9 mouse cellular contexts compared by ENCODE assay signal in genomic region chr7:34925208-34925607, GRCm38 (mm10). TPM values are rescaled to one million over a fixed set of nuclear protein-coding genes. Genes with fewer than 3 reads are reported as not detected.
DNase-seq lines count a peak whose midpoint lies in the region; ATAC-seq lines count a peak whose summit lies in the region.
"Had no signal": no experiment of that assay in that cellular context is flagged by ENCODE, and none has a peak within 500 bp of the region (broad histone marks: within the 10 kb centered on the region; RNA-seq: fewer than 3 reads in every experiment).

No protein-coding gene starts in this region.

- DNase-seq in heart, postnatal 4 days = peak; percentile 54
- DNase-seq in heart, adult 9 months (ENCODE audit: low spot score in 2 of 2) = no peak
- peak; percentile 27 for DNase-seq in midbrain, embryonic 14.5 days
- peak; percentile 80 for DNase-seq in adrenal gland, postnatal 14 days
- peak; percentile 76 for DNase-seq in kidney, postnatal 10 days

- H3K9me3 ChIP-seq in midbrain, embryonic 14.5 days (ENCODE audit: control insufficient read depth, low read length) = no peaks in the 10 kb centered on the region
- no peaks in the 10 kb centered on the region for H3K9me3 ChIP-seq in midbrain, embryonic 16.5 days (replicated peaks; ENCODE audit: control insufficient read depth, low read length, poor library complexity, severe bottlenecking)
- H3K9me3 ChIP-seq: heart, embryonic 15.5 days had no signal

- no peaks in the 10 kb centered on the region for H3K27me3 ChIP-seq in midbrain, embryonic 14.5 days (ENCODE audit: control insufficient read depth, insufficient read depth, low read length)
- no peaks in the 10 kb centered on the region for H3K27me3 ChIP-seq in midbrain, embryonic 16.5 days (ENCODE audit: control insufficient read depth, insufficient read depth, low read depth, low read length)
- H3K27me3 ChIP-seq: heart, embryonic 15.5 days; megakaryocyte, embryonic 14.5 days had no signal

- H3K36me3 ChIP-seq in midbrain, embryonic 14.5 days (ENCODE audit: control insufficient read depth, insufficient read depth, low read length) = 0 out of 2 replicates have a peak, but pooled peaks cover 5% of the 10 kb centered on the region
- no peaks in the 10 kb centered on the region for H3K36me3 ChIP-seq in midbrain, embryonic 16.5 days (ENCODE audit: control insufficient read depth, insufficient read depth, low read length)

- H3K4me2 ChIP-seq in midbrain, embryonic 14.5 days (ENCODE audit: low read length) = no peak overlapping the region
- no peak overlapping the region for H3K4me2 ChIP-seq in midbrain, embryonic 16.5 days (ENCODE audit: low read length)
- H3K4me2 ChIP-seq: heart, embryonic 15.5 days had no signal

- H3K4me3 ChIP-seq in midbrain, embryonic 14.5 days (replicated peaks; ENCODE audit: low read depth, low read length) = no peak overlapping the region
- no peak overlapping the region for H3K4me3 ChIP-seq in midbrain, embryonic 16.5 days (ENCODE audit: low read depth, low read length)
- H3K4me3 ChIP-seq: heart, embryonic 15.5 days; megakaryocyte, embryonic 14.5 days had no signal

- peaks cover 13% of the 10 kb centered on the region for H3K4me1 ChIP-seq in midbrain, embryonic 14.5 days (ENCODE audit: control insufficient read depth, insufficient read depth, low read length)
- H3K4me1 ChIP-seq in midbrain, embryonic 16.5 days (ENCODE audit: control insufficient read depth, insufficient read depth, low read length) = peaks cover 10% of the 10 kb centered on the region

- ATAC-seq in midbrain, embryonic 14.5 days (ENCODE audit: low FRiP score, low TSS enrichment) = no peak
- no peak for ATAC-seq in midbrain, embryonic 16.5 days
- ATAC-seq in granulocyte monocyte progenitor cell, adult 5-6 weeks (replicated peaks; ENCODE audit: poor library complexity, severe bottlenecking) = no peak

- no peak overlapping the region for H3K27ac ChIP-seq in midbrain, embryonic 14.5 days (replicated peaks; ENCODE audit: low read depth, low read length)
- no peak overlapping the region for H3K27ac ChIP-seq in midbrain, embryonic 16.5 days (ENCODE audit: low read length)
- H3K27ac ChIP-seq: heart, embryonic 15.5 days had no signal

- H3K9ac ChIP-seq in midbrain, embryonic 14.5 days (replicated peaks; ENCODE audit: low read length) = no peak overlapping the region
- H3K9ac ChIP-seq in midbrain, embryonic 16.5 days (ENCODE audit: low read depth, low read length) = no peak overlapping the region
- H3K9ac ChIP-seq: heart, embryonic 15.5 days had no signal

- WGBS in midbrain, embryonic 14.5 days = 71% methylated on average over 5 of the region's 5 CpGs
- WGBS in midbrain, embryonic 16.5 days = 70% methylated on average over 5 of the region's 5 CpGs

RNA-seq across cellular contexts. Expression of gene Pepd, which starts 13.0 kb away (rescaled TPM):
- total RNA-seq in heart, postnatal 4 days (2021) = 10 to 100 TPM; 24.4 to 26.9 TPM
- 57.2 and 62.4 TPM in 2 replicates for polyA plus RNA-seq in midbrain, embryonic 14.5 days (2014; fragmentation: Nextera tagmentation; extraction: Ambion mirVana)
- 62.7 and 68.6 TPM in 2 replicates for polyA plus RNA-seq in midbrain, embryonic 16.5 days (2015; fragmentation: Nextera tagmentation; extraction: Ambion mirVana)
- 52.8 and 53.9 TPM in 2 replicates for total RNA-seq in adrenal gland, postnatal 14 days (2021)
- total RNA-seq in granulocyte monocyte progenitor cell, adult 5-6 weeks (2014; fragmentation: Nextera tagmentation) = 33.0 and 38.9 TPM in 2 replicates
- 36.1 and 40.8 TPM in 2 replicates for total RNA-seq in granulocyte monocyte progenitor cell, adult 5-6 weeks (2017)

Comparison
In these comparisons a context has a peak if more than half of its experiments do, and no peak if none do; other contexts are left out.
1. DNase-seq: peak in heart, postnatal 4 days (single experiment), midbrain, embryonic 14.5 days (single experiment), adrenal gland, postnatal 14 days (single experiment) and kidney, postnatal 10 days (single experiment); none in heart, adult 9 months (0 of 2).